Mouse (Mus musculus): Measurements from ENCODE around the gene Mst1. TPM values are rescaled to one million over a fixed set of nuclear protein-coding genes. Genes with fewer than 3 reads are reported as not detected.

The Mst1 gene
- polyA plus RNA-seq, 1 experiment from 2014 or later: 2.2 TPM

GRCm38 (mm10) chr9:108063361-108063760 is 16.9 kb upstream of the Mst1 start:
- Histone ChIP-seq H3K27ac (no peak overlapping the region), H3K9ac (no peak overlapping the region), H3K27me3 (no peaks in the 10 kb centered on the region), H3K36me3 (peaks cover 65% of the 10 kb centered on the region), H3K4me1 (no peaks in the 10 kb centered on the region), H3K4me3 (no peak overlapping the region), H3K9me3 (no peaks in the 10 kb centered on the region), H3K4me2 (no peak overlapping the region)
- no peak for ATAC-seq (ENCODE audit: insufficient number of reproducible peaks, low FRiP score, low TSS enrichment, low read depth)
- 87% methylated on average over 12 of the region's 12 CpGs for WGBS

DNA sequence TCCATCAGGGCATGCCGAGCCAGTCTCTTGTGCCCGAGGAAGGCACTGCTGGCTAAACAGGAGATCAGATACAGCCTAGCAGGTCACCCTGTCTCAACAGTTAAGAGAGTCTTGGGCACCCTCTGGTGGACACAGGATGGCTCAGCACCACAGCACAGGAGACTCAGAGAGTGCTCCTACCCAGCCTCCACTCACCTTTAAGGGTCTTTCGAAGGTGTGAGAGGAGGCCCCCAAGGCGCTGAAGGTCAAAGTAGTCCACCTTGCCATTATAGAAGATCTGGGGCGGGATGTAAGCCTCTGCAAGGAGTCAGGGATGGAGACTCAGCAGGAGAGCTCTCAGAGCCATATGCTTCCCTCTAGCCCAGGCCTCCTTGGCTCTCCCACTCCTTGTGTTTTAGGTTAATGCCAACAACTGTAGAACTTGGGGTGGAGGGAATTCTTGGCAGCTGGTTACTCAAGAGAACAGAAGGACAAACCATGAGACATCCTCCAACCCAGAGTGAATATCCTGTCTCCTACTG is 14.7 kb upstream of the Mst1 start:
- no peak for ATAC-seq (ENCODE audit: insufficient number of reproducible peaks, low FRiP score, low TSS enrichment, low read depth)
- Histone ChIP-seq H3K27me3 (no peaks in the 10 kb centered on the region), H3K27ac (no peak overlapping the region), H3K9me3 (no peaks in the 10 kb centered on the region), H3K36me3 (peaks cover 59% of the 10 kb centered on the region), H3K4me3 (no peak overlapping the region), H3K9ac (no peak overlapping the region), H3K4me1 (no peaks in the 10 kb centered on the region), H3K4me2 (no peak overlapping the region)
- 53% methylated on average over 5 of the region's 5 CpGs for WGBS

DNA sequence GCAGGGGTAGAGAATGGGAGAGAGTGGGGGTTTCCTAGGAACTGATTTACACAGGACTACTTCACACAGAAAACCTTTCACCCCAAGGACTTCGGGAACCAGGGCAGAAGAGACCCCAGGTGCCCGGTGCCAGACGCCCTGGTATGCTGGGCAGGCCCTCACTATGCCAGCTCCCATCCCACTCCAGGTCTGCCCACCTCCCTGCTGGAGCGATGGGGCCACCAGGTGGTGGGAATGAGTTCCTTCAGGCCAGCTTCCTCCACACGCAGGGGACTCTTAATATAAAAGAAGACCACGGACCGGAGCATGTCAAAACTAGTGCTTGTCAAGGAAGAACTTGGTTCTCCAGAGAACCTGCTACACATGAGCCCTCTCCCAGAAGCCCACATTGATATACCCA is 13.0 kb upstream of the Mst1 start:
- Histone ChIP-seq H3K4me3 (no peak overlapping the region), H3K9me3 (no peaks in the 10 kb centered on the region), H3K9ac (no peak overlapping the region), H3K36me3 (peaks cover 51% of the 10 kb centered on the region), H3K27me3 (no peaks in the 10 kb centered on the region), H3K4me1 (no peaks in the 10 kb centered on the region), H3K27ac (no peak overlapping the region), H3K4me2 (no peak overlapping the region)
- no peak for ATAC-seq (ENCODE audit: insufficient number of reproducible peaks, low FRiP score, low TSS enrichment, low read depth)
- 79% methylated on average over 7 of the region's 7 CpGs for WGBS

DNA sequence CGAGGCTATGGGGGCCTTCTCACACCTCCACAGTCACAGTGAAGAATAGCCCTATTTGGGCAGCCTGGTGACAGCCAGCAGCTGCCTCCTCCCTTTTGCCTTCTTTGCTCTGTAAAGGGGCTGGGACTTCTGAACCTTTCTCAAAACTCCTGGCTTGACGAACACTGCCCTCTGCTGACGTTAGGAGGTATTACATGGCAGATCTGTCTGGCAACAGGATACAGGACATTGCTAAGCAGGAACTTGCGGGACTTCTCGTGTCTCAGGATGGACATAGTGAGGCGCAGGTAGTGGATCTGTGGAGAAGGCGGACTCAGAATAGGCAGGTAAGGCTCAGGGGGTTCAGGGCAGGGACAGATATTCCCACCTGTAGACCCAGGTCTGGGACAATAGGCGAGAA is 12.3 kb upstream of the Mst1 start:
- ATAC-seq (ENCODE audit: insufficient number of reproducible peaks, low FRiP score, low TSS enrichment, low read depth): no peak
- H3K9ac ChIP-seq: no peak overlapping the region
- no peaks in the 10 kb centered on the region for H3K4me1 ChIP-seq
- H3K27ac ChIP-seq: no peak overlapping the region
- H3K36me3 ChIP-seq: peaks cover 44% of the 10 kb centered on the region
- H3K4me2 ChIP-seq: no peak overlapping the region
- H3K4me3 ChIP-seq: no peak overlapping the region
- no peaks in the 10 kb centered on the region for H3K27me3 ChIP-seq
- H3K9me3 ChIP-seq: no peaks in the 10 kb centered on the region
- WGBS: 13% methylated on average over 8 of the region's 8 CpGs

GRCm38 (mm10) chr9:108069007-108069406 is 11.2 kb upstream of the Mst1 start:
- H3K4me3 ChIP-seq: no peak overlapping the region
- no peaks in the 10 kb centered on the region for H3K4me1 ChIP-seq
- no peak overlapping the region for H3K4me2 ChIP-seq
- H3K36me3 ChIP-seq: peaks cover 38% of the 10 kb centered on the region
- no peaks in the 10 kb centered on the region for H3K9me3 ChIP-seq
- ATAC-seq (ENCODE audit: insufficient number of reproducible peaks, low FRiP score, low TSS enrichment, low read depth): no peak
- WGBS: 90% methylated on average over 9 of the region's 9 CpGs
- H3K27me3 ChIP-seq: no peaks in the 10 kb centered on the region
- H3K9ac ChIP-seq: no peak overlapping the region
- H3K27ac ChIP-seq: no peak overlapping the region

- Histone ChIP-seq H3K4me3 (no peak overlapping the region), H3K4me1 (no peaks in the 10 kb centered on the region), H3K27ac (no peak overlapping the region), H3K36me3 (peaks cover 34% of the 10 kb centered on the region), H3K27me3 (no peaks in the 10 kb centered on the region), H3K9me3 (no peaks in the 10 kb centered on the region), H3K4me2 (no peak overlapping the region), H3K9ac (no peak overlapping the region)
- no peak for ATAC-seq (ENCODE audit: insufficient number of reproducible peaks, low FRiP score, low TSS enrichment, low read depth)
- WGBS: 94% methylated on average over 7 of the region's 7 CpGs
These were observed 10.7 kb upstream of the Mst1 start for GRCm38 (mm10) chr9:108069529-108069928.

DNA sequence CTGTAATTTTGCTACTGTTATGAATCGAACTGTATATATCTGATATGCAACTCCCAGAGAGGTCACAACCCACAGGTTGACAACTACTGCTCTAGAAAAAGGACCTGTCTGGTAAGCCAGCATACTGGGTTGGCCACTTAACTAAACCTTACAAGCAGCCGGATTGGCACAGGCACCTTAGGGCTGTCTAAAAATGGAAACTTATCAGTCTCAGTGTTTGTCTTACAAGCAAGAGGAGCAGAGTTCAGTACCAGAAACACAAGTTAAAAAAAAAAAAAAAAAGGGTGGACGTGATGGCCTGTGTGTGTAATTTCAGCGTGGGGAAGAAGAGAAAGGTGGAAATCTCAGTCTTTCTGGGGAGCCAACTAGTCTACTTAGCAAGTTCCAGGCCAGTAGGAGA is 8.4 kb upstream of the Mst1 start:
- no peak overlapping the region for H3K4me2 ChIP-seq
- ATAC-seq (ENCODE audit: insufficient number of reproducible peaks, low FRiP score, low TSS enrichment, low read depth): no peak
- H3K27me3 ChIP-seq: no peaks in the 10 kb centered on the region
- H3K4me3 ChIP-seq: no peak overlapping the region
- no peaks in the 10 kb centered on the region for H3K4me1 ChIP-seq
- H3K36me3 ChIP-seq: peaks cover 29% of the 10 kb centered on the region
- 84% methylated on average over 4 of the region's 4 CpGs for WGBS
- peak overlapping the region; percentile 71; the same call in 1 of the 2 replicates for H3K27ac ChIP-seq
- no peaks in the 10 kb centered on the region for H3K9me3 ChIP-seq
- no peak overlapping the region for H3K9ac ChIP-seq

- Histone ChIP-seq H3K27me3 (no peaks in the 10 kb centered on the region), H3K4me1 (no peaks in the 10 kb centered on the region), H3K4me2 (no peak overlapping the region), H3K4me3 (no peak overlapping the region), H3K27ac (peak overlapping the region; percentile 71; the same call in 1 of the 2 replicates), H3K36me3 (peaks cover 29% of the 10 kb centered on the region), H3K9me3 (no peaks in the 10 kb centered on the region), H3K9ac (0 out of 2 replicates have a peak overlapping the region, but pooled peaks have one; percentile 8)
- 59% methylated on average over 9 of the region's 9 CpGs for WGBS
- ATAC-seq (ENCODE audit: insufficient number of reproducible peaks, low FRiP score, low TSS enrichment, low read depth): no peak
These were observed 7.7 kb upstream of the Mst1 start for GRCm38 (mm10) chr9:108072481-108072924.

DNA sequence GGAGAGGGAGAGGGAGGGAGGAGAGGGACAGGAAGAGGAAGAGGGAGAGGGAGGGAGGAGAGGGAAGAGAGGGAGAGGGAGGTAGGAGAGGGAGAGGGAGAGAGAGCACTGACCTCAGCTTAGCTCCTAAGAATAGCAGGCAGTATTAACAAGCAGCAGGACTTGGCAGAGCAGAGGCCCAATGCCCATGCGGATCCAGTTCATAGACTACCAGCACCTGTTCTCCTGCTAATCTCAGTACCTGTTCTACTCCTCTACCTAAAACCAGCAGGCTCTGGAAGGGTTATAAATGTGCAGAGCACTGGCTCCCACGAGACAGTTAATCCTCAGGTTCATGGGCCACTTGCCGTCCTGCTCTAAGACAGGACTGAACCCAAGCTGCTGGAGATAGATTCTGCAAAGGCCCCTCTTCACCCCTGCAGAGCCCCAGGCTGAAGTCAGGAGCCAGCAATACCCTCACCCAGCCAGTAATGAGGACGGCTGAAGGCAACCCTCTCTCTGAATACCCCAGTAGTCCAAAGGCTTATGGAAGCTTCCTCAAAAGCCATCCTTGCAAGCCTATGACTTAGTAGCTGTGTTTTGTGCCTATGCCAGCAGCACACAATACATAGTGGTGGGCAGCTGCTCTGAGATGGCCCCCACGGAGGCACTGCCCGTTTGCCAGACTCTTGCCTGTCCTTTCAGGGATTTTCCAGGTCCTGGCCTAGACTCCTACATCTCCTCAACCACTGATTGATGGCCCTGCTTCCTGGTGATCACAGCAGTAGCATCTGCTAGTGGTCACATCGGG is 6.9 kb upstream of the Mst1 start:
- Histone ChIP-seq H3K9me3 (no peaks in the 10 kb centered on the region), H3K4me2 (no peak overlapping the region), H3K4me3 (no peak overlapping the region), H3K27ac (no peak overlapping the region), H3K27me3 (no peaks in the 10 kb centered on the region), H3K4me1 (peaks cover 7% of the 10 kb centered on the region), H3K36me3 (peaks cover 29% of the 10 kb centered on the region), H3K9ac (no peak overlapping the region)
- WGBS: 61% methylated on average over 7 of the region's 7 CpGs
- 0 out of 2 replicates have a peak, but pooled peaks have one; percentile 19 for ATAC-seq (ENCODE audit: insufficient number of reproducible peaks, low FRiP score, low TSS enrichment, low read depth)

- H3K27ac ChIP-seq: no peak overlapping the region
- peaks cover 36% of the 10 kb centered on the region for H3K36me3 ChIP-seq
- H3K27me3 ChIP-seq: peaks cover 41% of the 10 kb centered on the region
- peaks cover 23% of the 10 kb centered on the region for H3K4me1 ChIP-seq
- WGBS: 7% methylated on average over 19 of the region's 19 CpGs
- no peak for ATAC-seq (ENCODE audit: insufficient number of reproducible peaks, low FRiP score, low TSS enrichment, low read depth)
- no peak overlapping the region for H3K9ac ChIP-seq
- peak overlapping the region; percentile 19; the same call in 1 of the 2 replicates for H3K4me3 ChIP-seq
- no peaks in the 10 kb centered on the region for H3K9me3 ChIP-seq
- peak overlapping the region; percentile 24; the same call in 1 of the 2 replicates for H3K4me2 ChIP-seq
These were observed 2.3 kb downstream of the Mst1 start for GRCm38 (mm10) chr9:108082549-108082948.

GRCm38 (mm10) chr9:108082988-108083431 is 2.8 kb downstream of the Mst1 start, which contains the start of gene Rnf123:
Gene Rnf123, minus strand, starts transcription at chr9:108083346.
- no peak for ATAC-seq (ENCODE audit: insufficient number of reproducible peaks, low FRiP score, low TSS enrichment, low read depth)
- H3K4me3 ChIP-seq: peak within 1 kb of the TSS; percentile 19; the same call in 1 of the 2 replicates
- peaks cover 41% of the 10 kb centered on the region for H3K36me3 ChIP-seq
- peaks cover 19% of the 10 kb centered on the region for H3K4me1 ChIP-seq
- H3K27ac ChIP-seq: no peak within 1 kb of the TSS
- H3K9ac ChIP-seq: no peak within 1 kb of the TSS
- peaks cover 41% of the 10 kb centered on the region for H3K27me3 ChIP-seq
- no peaks in the 10 kb centered on the region for H3K9me3 ChIP-seq
- peak within 1 kb of the TSS; percentile 24; the same call in 1 of the 2 replicates for H3K4me2 ChIP-seq
- 26% methylated on average over 12 of the region's 12 CpGs for WGBS

DNA sequence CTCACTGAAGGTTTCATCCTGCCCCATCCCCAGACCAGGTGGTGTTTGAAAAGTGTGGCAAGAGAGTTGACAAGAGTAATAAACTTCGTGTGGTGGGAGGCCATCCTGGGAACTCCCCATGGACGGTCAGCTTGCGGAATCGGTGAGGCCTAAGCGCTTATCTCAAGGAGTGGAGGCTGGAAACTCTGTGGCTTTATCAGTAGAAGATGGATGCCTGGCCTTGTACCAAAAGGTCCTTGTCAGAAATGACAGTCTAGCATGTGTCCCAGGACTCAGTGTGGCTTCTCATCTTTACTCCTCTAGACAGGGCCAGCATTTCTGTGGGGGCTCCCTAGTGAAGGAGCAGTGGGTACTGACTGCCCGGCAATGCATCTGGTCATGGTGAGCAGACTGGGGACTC is 3.3 kb downstream of the Mst1 start:
- Histone ChIP-seq H3K9ac (no peak overlapping the region), H3K9me3 (no peaks in the 10 kb centered on the region), H3K4me2 (no peak overlapping the region), H3K27me3 (peaks cover 41% of the 10 kb centered on the region), H3K27ac (no peak overlapping the region), H3K4me1 (peaks cover 13% of the 10 kb centered on the region), H3K4me3 (no peak overlapping the region), H3K36me3 (peaks cover 47% of the 10 kb centered on the region)
- WGBS: 84% methylated on average over 6 of the region's 6 CpGs
- no peak for ATAC-seq (ENCODE audit: insufficient number of reproducible peaks, low FRiP score, low TSS enrichment, low read depth)
